In genomic region chr3:146945342-146945741, GRCm38 (mm10) we compare ENCODE assay signal across 12 mouse cellular contexts.
DNase-seq lines count a peak whose midpoint lies in the region; ATAC-seq lines count a peak whose summit lies in the region.
"Had no signal": no experiment of that assay in that cellular context is flagged by ENCODE, and none has a peak within 500 bp of the region (broad histone marks: within the 10 kb centered on the region; RNA-seq: fewer than 3 reads in every experiment).

No protein-coding gene starts in this region.

- ATAC-seq in heart, embryonic 16.5 days (replicated peaks; ENCODE audit: extremely low read depth, insufficient read depth, low FRiP score): 0 out of 2 replicates have a peak, but pooled peaks have one; percentile 10
- peak; percentile 67 for ATAC-seq in midbrain, embryonic 11.5 days (ENCODE audit: low FRiP score)
- ATAC-seq in forebrain, embryonic 15.5 days (replicated peaks): peak; percentile 70
- ATAC-seq in midbrain, embryonic 16.5 days: peak; percentile 55; the same call in 1 of the 2 replicates
- no peak for ATAC-seq in activated CD4-positive, CD25-positive, alpha-beta regulatory T cell, adult 4 months

- no peaks in the 10 kb centered on the region for H3K36me3 ChIP-seq in heart, embryonic 16.5 days (ENCODE audit: control insufficient read depth, insufficient read depth)
- no peaks in the 10 kb centered on the region for H3K36me3 ChIP-seq in midbrain, embryonic 11.5 days (ENCODE audit: control insufficient read depth, insufficient read depth, low read length)
- no peaks in the 10 kb centered on the region for H3K36me3 ChIP-seq in midbrain, embryonic 10.5 days
- no peaks in the 10 kb centered on the region for H3K36me3 ChIP-seq in forebrain, embryonic 15.5 days
- H3K36me3 ChIP-seq in midbrain, embryonic 16.5 days (ENCODE audit: control insufficient read depth, insufficient read depth, low read length): peaks cover 4% of the 10 kb centered on the region
- H3K36me3 ChIP-seq: embryonic facial prominence, embryonic 12.5 days; heart, embryonic 13.5 days; stomach, embryonic 15.5 days had no signal

- H3K27me3 ChIP-seq in heart, embryonic 16.5 days (ENCODE audit: control insufficient read depth, insufficient read depth, low read length): 0 out of 2 replicates have a peak, but pooled peaks cover 3% of the 10 kb centered on the region
- no peaks in the 10 kb centered on the region for H3K27me3 ChIP-seq in midbrain, embryonic 11.5 days (ENCODE audit: control insufficient read depth, insufficient read depth, low read length)
- peaks cover 10% of the 10 kb centered on the region; the same call in 1 of the 2 replicates for H3K27me3 ChIP-seq in midbrain, embryonic 10.5 days (ENCODE audit: low read depth, poor library complexity, severe bottlenecking)
- no peaks in the 10 kb centered on the region for H3K27me3 ChIP-seq in forebrain, embryonic 15.5 days
- H3K27me3 ChIP-seq in midbrain, embryonic 16.5 days (ENCODE audit: control insufficient read depth, insufficient read depth, low read depth, low read length): no peaks in the 10 kb centered on the region; the same call in 1 of the 2 replicates
- H3K27me3 ChIP-seq: embryonic facial prominence, embryonic 12.5 days; heart, embryonic 13.5 days; stomach, embryonic 15.5 days had no signal

- intact Hi-C loops in heart, postnatal 14 days (cut with DNase I): loop anchor here (5.0 kb wide), 1 partner anchor 758 kb away; no protein-coding TSS in a partner anchor

- H3K9ac ChIP-seq in heart, embryonic 16.5 days (ENCODE audit: low read length): no peak overlapping the region
- no peak overlapping the region for H3K9ac ChIP-seq in midbrain, embryonic 11.5 days (ENCODE audit: low read length)
- H3K9ac ChIP-seq in forebrain, embryonic 15.5 days (replicated peaks): no peak overlapping the region
- H3K9ac ChIP-seq in midbrain, embryonic 16.5 days (ENCODE audit: low read depth, low read length): no peak overlapping the region
- H3K9ac ChIP-seq: embryonic facial prominence, embryonic 12.5 days; stomach, embryonic 15.5 days had no signal

- H3K4me1 ChIP-seq in heart, embryonic 16.5 days (ENCODE audit: control insufficient read depth, insufficient read depth, low read length): no peaks in the 10 kb centered on the region
- H3K4me1 ChIP-seq in midbrain, embryonic 11.5 days (ENCODE audit: control insufficient read depth, insufficient read depth, low read length): no peaks in the 10 kb centered on the region
- H3K4me1 ChIP-seq in midbrain, embryonic 10.5 days: peaks cover 5% of the 10 kb centered on the region; the same call in 1 of the 2 replicates
- H3K4me1 ChIP-seq in forebrain, embryonic 15.5 days: no peaks in the 10 kb centered on the region
- no peaks in the 10 kb centered on the region for H3K4me1 ChIP-seq in midbrain, embryonic 16.5 days (ENCODE audit: control insufficient read depth, insufficient read depth, low read length)
- H3K4me1 ChIP-seq: embryonic facial prominence, embryonic 12.5 days; heart, embryonic 13.5 days; stomach, embryonic 15.5 days had no signal

- no peak for DNase-seq in heart, postnatal 14 days
- no peak for DNase-seq in midbrain, embryonic 11.5 days (ENCODE audit: low spot score, missing footprints)
- DNase-seq in midbrain, embryonic 10.5 days (ENCODE audit: low spot score): no peak
- no peak for DNase-seq in right cerebral cortex, postnatal 25 days

- no peak overlapping the region for H3K4me3 ChIP-seq in heart, embryonic 16.5 days (ENCODE audit: low read length)
- H3K4me3 ChIP-seq in midbrain, embryonic 11.5 days (ENCODE audit: low read depth, low read length): no peak overlapping the region
- no peak overlapping the region for H3K4me3 ChIP-seq in midbrain, embryonic 10.5 days
- H3K4me3 ChIP-seq in forebrain, embryonic 15.5 days: no peak overlapping the region
- no peak overlapping the region for H3K4me3 ChIP-seq in midbrain, embryonic 16.5 days (ENCODE audit: low read depth, low read length)

- H3K27ac ChIP-seq in heart, embryonic 16.5 days (ENCODE audit: low read length): no peak overlapping the region
- H3K27ac ChIP-seq in midbrain, embryonic 11.5 days (ENCODE audit: low read depth, low read length): no peak overlapping the region
- no peak overlapping the region for H3K27ac ChIP-seq in midbrain, embryonic 10.5 days (replicated peaks)
- H3K27ac ChIP-seq in forebrain, embryonic 15.5 days (replicated peaks): no peak overlapping the region
- H3K27ac ChIP-seq in midbrain, embryonic 16.5 days (ENCODE audit: low read length): no peak overlapping the region
- H3K27ac ChIP-seq: embryonic facial prominence, embryonic 12.5 days; gastrocnemius, adult 2 months; heart, embryonic 13.5 days; stomach, embryonic 15.5 days had no signal

- H3K9me3 ChIP-seq in heart, embryonic 16.5 days (replicated peaks; ENCODE audit: control insufficient read depth, low read length): no peaks in the 10 kb centered on the region
- H3K9me3 ChIP-seq in midbrain, embryonic 11.5 days (ENCODE audit: control insufficient read depth, low read length): no peaks in the 10 kb centered on the region
- no peaks in the 10 kb centered on the region for H3K9me3 ChIP-seq in midbrain, embryonic 10.5 days (replicated peaks)
- no peaks in the 10 kb centered on the region for H3K9me3 ChIP-seq in forebrain, embryonic 15.5 days
- no peaks in the 10 kb centered on the region for H3K9me3 ChIP-seq in midbrain, embryonic 16.5 days (replicated peaks; ENCODE audit: control insufficient read depth, low read length, poor library complexity, severe bottlenecking)
- H3K9me3 ChIP-seq: embryonic facial prominence, embryonic 12.5 days; heart, embryonic 13.5 days; stomach, embryonic 15.5 days had no signal

- H3K4me2 ChIP-seq in heart, embryonic 16.5 days (ENCODE audit: low read depth, low read length): no peak overlapping the region
- H3K4me2 ChIP-seq in midbrain, embryonic 11.5 days: no peak overlapping the region
- H3K4me2 ChIP-seq in forebrain, embryonic 15.5 days (replicated peaks): no peak overlapping the region
- H3K4me2 ChIP-seq in midbrain, embryonic 16.5 days (ENCODE audit: low read length): no peak overlapping the region

- WGBS in heart, embryonic 16.5 days: 39% methylated on average over 2 of the region's 2 CpGs
- 36% methylated on average over 2 of the region's 2 CpGs for WGBS in midbrain, embryonic 11.5 days
- WGBS in midbrain, embryonic 10.5 days: 50% methylated on average over 2 of the region's 2 CpGs
- WGBS in forebrain, embryonic 15.5 days: 61% methylated on average over 2 of the region's 2 CpGs
- 31% methylated on average over 2 of the region's 2 CpGs for WGBS in midbrain, embryonic 16.5 days
